Mouse (Mus musculus): ENCODE data around the gene Cygb. TPM values are rescaled to one million over a fixed set of nuclear protein-coding genes. Genes with fewer than 3 reads are reported as not detected.

Gene Cygb
- total and polyA plus RNA-seq, 3 experiments, result not detected

- H3K36me3 ChIP-seq (replicated peaks in 1 of 2; ENCODE audit: control insufficient read depth in 1 of 2, insufficient read depth in 1 of 2, low read length in 1 of 2), result no peaks in the 10 kb centered on the region
- H3K9ac ChIP-seq (ENCODE audit: insufficient read depth, low read depth), result no peak overlapping the region
- no peak overlapping the region for H3K27ac ChIP-seq (ENCODE audit: insufficient read depth, low read depth)
- no peak overlapping the region for H3K4me3 ChIP-seq (replicated peaks in 1 of 3; ENCODE audit: low read depth in 2 of 3, low read length in 2 of 3, poor library complexity in 1 of 3)
- TF ChIP-seq USF1 (IDR thresholded peaks at IDR 0.05; ENCODE audit: low read depth, low read length), result no peak
- TF ChIP-seq MAX (IDR thresholded peaks at IDR 0.05; ENCODE audit: low read length), result no peak
- TF ChIP-seq TBP (conservative IDR thresholded peaks at IDR 0.05; ENCODE audit: low read depth, low read length), result no peak
- no peak for TF ChIP-seq EP300 (IDR thresholded peaks at IDR 0.05; ENCODE audit: low read length)
- no peak for TF ChIP-seq MYC (IDR thresholded peaks at IDR 0.05; ENCODE audit: low read depth, low read length)
- H3K27me3 ChIP-seq (replicated peaks), result no peaks in the 10 kb centered on the region
- no peaks in the 10 kb centered on the region for H3K4me1 ChIP-seq (ENCODE audit: control insufficient read depth in 1 of 2, insufficient read depth in 2 of 2)
- no peaks in the 10 kb centered on the region for H3K79me2 ChIP-seq (replicated peaks; ENCODE audit: control insufficient read depth, extremely low read depth, insufficient read depth, poor library complexity, severe bottlenecking)
- in situ Hi-C loops (cut with MboI; ENCODE audit: low pct_ligation_motif_present, low pct_unique_long_range_greater_than_20kb, low sequenced_read_pairs), result no loop called here
- DNase-seq (ENCODE audit: extremely low read depth), result no peak
- dilution Hi-C loops (cut with MboI; ENCODE audit: extremely low pct_ligation_motif_present, extremely low pct_unique_long_range_greater_than_20kb, low sequenced_read_pairs), result no loop called here
- no peak overlapping the region for H3K4me2 ChIP-seq (ENCODE audit: insufficient read depth, low read depth, poor library complexity, severe bottlenecking)
- H3K9me3 ChIP-seq (replicated peaks; ENCODE audit: low read length), result no peaks in the 10 kb centered on the region
Measured at GRCm38 (mm10) chr11:116697521-116697920, 43.4 kb upstream of the Cygb start.

- Histone ChIP-seq H3K4me3 (replicated peaks in 1 of 3; ENCODE audit: low read depth in 2 of 3, low read length in 2 of 3, poor library complexity in 1 of 3) (no peak overlapping the region), H3K4me1 (ENCODE audit: control insufficient read depth in 1 of 2, insufficient read depth in 2 of 2) (no peaks in the 10 kb centered on the region), H3K4me2 (ENCODE audit: insufficient read depth, low read depth, poor library complexity, severe bottlenecking) (no peak overlapping the region), H3K79me2 (replicated peaks; ENCODE audit: control insufficient read depth, extremely low read depth, insufficient read depth, poor library complexity, severe bottlenecking) (no peaks in the 10 kb centered on the region), H3K27ac (ENCODE audit: insufficient read depth, low read depth) (no peak overlapping the region), H3K27me3 (replicated peaks) (no peaks in the 10 kb centered on the region), H3K36me3 (replicated peaks in 1 of 2; ENCODE audit: control insufficient read depth in 1 of 2, insufficient read depth in 1 of 2, low read length in 1 of 2) (no peaks in the 10 kb centered on the region), H3K9me3 (replicated peaks; ENCODE audit: low read length) (no peaks in the 10 kb centered on the region), H3K9ac (ENCODE audit: insufficient read depth, low read depth) (no peak overlapping the region)
- DNase-seq (ENCODE audit: extremely low read depth), result no peak
- in situ Hi-C loops (cut with MboI; ENCODE audit: low pct_ligation_motif_present, low pct_unique_long_range_greater_than_20kb, low sequenced_read_pairs), result no loop called here
- dilution Hi-C loops (cut with MboI; ENCODE audit: extremely low pct_ligation_motif_present, extremely low pct_unique_long_range_greater_than_20kb, low sequenced_read_pairs), result no loop called here
- TF ChIP-seq MAFK (IDR thresholded peaks at IDR 0.05; ENCODE audit: insufficient replicate concordance, low read length), result no peak
- no peak for TF ChIP-seq USF1 (IDR thresholded peaks at IDR 0.05; ENCODE audit: low read depth, low read length)
- no peak for TF ChIP-seq UBTF (IDR thresholded peaks at IDR 0.05; ENCODE audit: low read depth, low read length)
- no peak for TF ChIP-seq NRF1 (IDR thresholded peaks at IDR 0.05; ENCODE audit: low read depth, low read length)
- no peak for TF ChIP-seq MAZ (IDR thresholded peaks at IDR 0.05; ENCODE audit: low read depth, low read length)
- TF ChIP-seq KAT2A (IDR thresholded peaks at IDR 0.05; ENCODE audit: insufficient replicate concordance, low read length), result no peak
- TF ChIP-seq MAX (IDR thresholded peaks at IDR 0.05; ENCODE audit: low read length), result no peak
- no peak for TF ChIP-seq CHD1 (IDR thresholded peaks at IDR 0.05; ENCODE audit: low read depth, low read length)
- no peak for TF ChIP-seq ZKSCAN1 (IDR thresholded peaks at IDR 0.05; ENCODE audit: borderline replicate concordance, low read depth, low read length)
- no peak for TF ChIP-seq ETS1 (conservative IDR thresholded peaks at IDR 0.05; ENCODE audit: low read depth, low read length)
- TF ChIP-seq POLR2AphosphoS2 (IDR thresholded peaks at IDR 0.05; ENCODE audit: low read depth, low read length), result no peak
- TF ChIP-seq POLR2A (IDR thresholded peaks at IDR 0.05; ENCODE audit: low read depth, low read length), result no peak
- TF ChIP-seq JUN (IDR thresholded peaks at IDR 0.05; ENCODE audit: insufficient read depth, low read depth, low read length), result no peak
- TF ChIP-seq TCF12 (IDR thresholded peaks at IDR 0.05; ENCODE audit: low read depth, low read length), result no peak
- no peak for TF ChIP-seq MXI1 (IDR thresholded peaks at IDR 0.05; ENCODE audit: low read depth, low read length)
- no peak for TF ChIP-seq GABPA (IDR thresholded peaks at IDR 0.05; ENCODE audit: insufficient replicate concordance, low read depth, low read length)
- TF ChIP-seq IRF4 (IDR thresholded peaks at IDR 0.05; ENCODE audit: low read depth, low read length), result no peak
Measured at GRCm38 (mm10) chr11:116696426-116696825, 42.3 kb upstream of the Cygb start.
